Mouse (Mus musculus) hindbrain, postnatal 0 days (tissue): Measurements from ENCODE around the gene Exoc3l2. TPM values are rescaled to one million over a fixed set of nuclear protein-coding genes. Genes with fewer than 3 reads are reported as not detected.
A peak's percentile ranks its signal among the peaks of the same experiment; 100 is the strongest.

Source experiments
- ATAC-seq: fragments of 200-750 bp; cut with Nextera tagmentation; 2 replicates; pipeline ENCODE4 v1.8.0; 2017; ENCODE audit warnings: mild to moderate bottlenecking, moderate TSS enrichment, moderate library complexity
- DNase-seq: peaks from one replicate; pipeline ENCODE4 v3.0.0-alpha.2; 2015; ENCODE audit warnings: low spot score
- H3K27ac ChIP-seq: fragments of 300-500 bp; sonication (generic); 2 replicates; pipeline ENCODE4 v1.5.1; 2014; ENCODE audit warnings: mild to moderate bottlenecking
- H3K27me3 ChIP-seq: fragments of 300-500 bp; sonication (generic); 2 replicates; pipeline ENCODE4 v1.6.1; 2014; ENCODE audit warnings: low read length, mixed read lengths; ENCODE audit not compliant: insufficient read depth
- H3K36me3 ChIP-seq: fragments of 300-500 bp; sonication (generic); 2 replicates; pipeline ENCODE4 v1.6.1; 2014; ENCODE audit warnings: low read length, mixed read lengths; ENCODE audit not compliant: insufficient read depth
- H3K4me1 ChIP-seq: fragments of 300-500 bp; sonication (generic); 2 replicates; pipeline ENCODE4 v1.6.1; 2014; ENCODE audit warnings: antibody characterized with exemption, low read length, mixed read lengths; ENCODE audit not compliant: insufficient read depth
- H3K4me2 ChIP-seq: fragments of 300-500 bp; sonication (generic); 2 replicates; pipeline ENCODE4 v1.6.1; 2014; ENCODE audit warnings: low read depth, mild to moderate bottlenecking, low read length, moderate library complexity, mixed read lengths
- H3K4me3 ChIP-seq: fragments of 300-500 bp; sonication (generic); 2 replicates; pipeline ENCODE4 v1.5.1; 2014; ENCODE audit warnings: low read length
- H3K9ac ChIP-seq: fragments of 300-500 bp; sonication (generic); replicated peaks from 2 replicates; pipeline ENCODE4 v1.6.1; 2014; ENCODE audit warnings: mild to moderate bottlenecking, low read length, moderate library complexity, mixed read lengths
- H3K9me3 ChIP-seq: fragments of 300-500 bp; sonication (generic); 2 replicates; pipeline ENCODE4 v1.6.1; 2016; ENCODE audit warnings: low read length, mixed read lengths
- CTCF ChIP-seq: IDR thresholded peaks from 2 replicates; pipeline ENCODE4 v1.5.1; 2016; ENCODE audit warnings: antibody characterized with exemption, control low read depth, low read depth
- WGBS: fragments of 180-500 bp; shearing (Covaris S2); extraction: QIAGEN DNeasy Blood & Tissue Kit; methylation state at CpG from one replicate; pipeline ENCODE4 v1.1.7; 2014; 5-methylcytosine and 5-hydroxymethylcytosine counted together
- polyA plus RNA-seq: library from polyadenylated mRNA; unstranded; fragments of >200 nt; fragmentation: Nextera tagmentation; extraction: Ambion mirVana; gene quantifications from 2 replicates; pipeline ENCODE4 v1.2.1, GENCODE M21; 2015
- total RNA-seq: library from RNA; depleted of rRNA; stranded (reverse); fragments of >200 nt; gene quantifications from 2 replicates; pipeline ENCODE4 v1.2.3, GENCODE M21; 2014

Exoc3l2 gene
- total and polyA plus RNA-seq, 2 experiments from 2014 or later, result 1.3 to 2.3 TPM

GRCm38 (mm10) chr7:19477624-19478384 lies 14.7 kb downstream of the Exoc3l2 start:
- Histone ChIP-seq H3K27ac (no peak overlapping the region), H3K4me2 (no peak overlapping the region), H3K4me3 (no peak overlapping the region), H3K9ac (no peak overlapping the region), H3K36me3 (no peaks in the 10 kb centered on the region), H3K4me1 (no peaks in the 10 kb centered on the region), H3K9me3 (no peaks in the 10 kb centered on the region), H3K27me3 (no peaks in the 10 kb centered on the region)
- TF ChIP-seq CTCF, result no peak
- no peak for ATAC-seq
- no peak for DNase-seq
- 33% methylated on average over 14 of the region's 14 CpGs for WGBS

GRCm38 (mm10) chr7:19483281-19483680 lies 20.1 kb downstream of the Exoc3l2 start:
- ATAC-seq (no peak), DNase-seq (no peak)
- H3K27ac ChIP-seq, result no peak overlapping the region
- H3K9ac ChIP-seq, result no peak overlapping the region
- H3K36me3 ChIP-seq, result no peaks in the 10 kb centered on the region
- H3K4me3 ChIP-seq, result no peak overlapping the region
- peaks cover 8% of the 10 kb centered on the region; the same call in 1 of the 2 replicates for H3K27me3 ChIP-seq
- no peak overlapping the region for H3K4me2 ChIP-seq
- 83% methylated on average over 8 of the region's 8 CpGs for WGBS
- no peak for TF ChIP-seq CTCF
- no peaks in the 10 kb centered on the region for H3K4me1 ChIP-seq
- no peaks in the 10 kb centered on the region for H3K9me3 ChIP-seq

DNA sequence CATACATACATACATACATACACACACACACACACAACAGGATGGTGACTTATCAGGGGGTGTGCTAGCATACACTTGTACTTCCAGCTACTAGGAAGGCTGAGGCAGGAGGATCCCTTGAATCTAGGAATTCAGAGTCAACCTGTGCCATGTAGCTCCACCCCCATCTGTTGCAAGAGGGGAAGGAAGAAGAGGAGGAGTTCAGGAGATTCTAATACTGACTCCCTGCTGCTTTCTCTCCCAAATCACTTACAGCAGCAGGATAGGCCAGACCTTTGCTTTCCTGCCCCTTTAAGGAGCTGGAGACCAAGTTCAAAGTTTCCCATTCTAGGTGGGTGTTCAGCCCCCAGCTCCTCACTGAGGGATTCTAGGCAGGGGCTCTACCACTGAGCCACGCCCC lies 22.4 kb downstream of the Exoc3l2 start:
- TF ChIP-seq CTCF, result no peak

DNA sequence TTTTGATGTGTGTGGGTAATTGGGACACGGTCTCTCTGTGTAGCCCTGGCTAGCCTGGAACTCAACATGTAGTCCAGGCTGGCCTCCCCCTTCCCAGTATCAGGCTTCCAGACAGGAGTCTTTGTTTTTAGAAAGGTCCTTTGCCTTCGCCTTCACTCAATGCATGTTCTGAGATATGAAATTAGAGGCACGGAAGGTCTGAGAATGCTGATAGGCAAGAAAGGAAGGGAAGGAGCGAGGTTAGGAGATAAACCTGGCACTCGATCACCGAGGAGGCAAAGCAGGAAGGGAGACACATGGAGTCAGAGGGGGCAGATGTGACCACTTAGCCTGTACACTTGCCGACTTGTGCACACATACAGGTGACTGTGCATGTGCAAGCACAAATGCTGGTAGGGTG lies 23.4 kb downstream of the Exoc3l2 start:
- Histone ChIP-seq H3K27me3 (peaks cover 29% of the 10 kb centered on the region), H3K4me2 (no peak overlapping the region), H3K4me3 (no peak overlapping the region), H3K36me3 (no peaks in the 10 kb centered on the region), H3K27ac (no peak overlapping the region), H3K9ac (no peak overlapping the region), H3K4me1 (no peaks in the 10 kb centered on the region), H3K9me3 (no peaks in the 10 kb centered on the region)
- TF ChIP-seq CTCF, result no peak
- ATAC-seq (no peak), DNase-seq (no peak)
- 89% methylated on average over 7 of the region's 7 CpGs for WGBS

More for the DNA sequence above, 22.4 kb downstream of the Exoc3l2 start:
- no peak for ATAC-seq
- Histone ChIP-seq H3K36me3 (no peaks in the 10 kb centered on the region), H3K9me3 (no peaks in the 10 kb centered on the region), H3K4me3 (no peak overlapping the region), H3K4me2 (no peak overlapping the region), H3K27ac (no peak overlapping the region), H3K27me3 (peaks cover 19% of the 10 kb centered on the region), H3K9ac (no peak overlapping the region), H3K4me1 (no peaks in the 10 kb centered on the region)
- WGBS, result 94% methylated on average over 1 of the region's 1 CpGs
- no peak for DNase-seq

DNA sequence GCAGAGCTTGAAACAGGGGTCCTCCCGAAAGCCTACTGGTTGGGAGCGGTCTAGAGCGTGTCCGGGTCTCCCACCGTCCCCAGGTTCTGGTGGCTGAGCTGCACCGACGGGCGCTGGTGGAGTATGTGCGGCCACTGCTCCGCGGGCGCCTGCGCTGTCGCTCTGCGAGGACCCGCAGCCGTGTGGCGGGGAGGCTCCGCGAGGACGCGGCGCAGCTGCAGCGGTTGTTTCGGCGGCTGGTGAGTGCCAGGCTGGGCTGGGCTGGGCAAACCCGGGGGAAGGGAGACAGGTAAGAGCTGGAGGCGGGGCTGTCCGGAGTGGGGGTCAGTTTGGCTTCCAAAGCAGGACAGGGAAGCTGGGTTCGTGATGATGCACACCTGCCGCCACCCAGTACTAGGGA lies 26.4 kb downstream of the Exoc3l2 start:
- TF ChIP-seq CTCF, result no peak
- H3K27ac ChIP-seq, result no peak overlapping the region
- DNase-seq (peak; percentile 34), ATAC-seq (peak; percentile 74)
- no peaks in the 10 kb centered on the region for H3K9me3 ChIP-seq
- 6% methylated on average over 31 of the region's 31 CpGs for WGBS
- peak overlapping the region; percentile 32 for H3K4me3 ChIP-seq
- H3K27me3 ChIP-seq, result peaks cover 31% of the 10 kb centered on the region
- peak overlapping the region; percentile 53 for H3K4me2 ChIP-seq
- no peaks in the 10 kb centered on the region for H3K4me1 ChIP-seq
- peak overlapping the region; percentile 24; the same call in 1 of the 2 replicates for H3K9ac ChIP-seq
- no peaks in the 10 kb centered on the region for H3K36me3 ChIP-seq

DNA sequence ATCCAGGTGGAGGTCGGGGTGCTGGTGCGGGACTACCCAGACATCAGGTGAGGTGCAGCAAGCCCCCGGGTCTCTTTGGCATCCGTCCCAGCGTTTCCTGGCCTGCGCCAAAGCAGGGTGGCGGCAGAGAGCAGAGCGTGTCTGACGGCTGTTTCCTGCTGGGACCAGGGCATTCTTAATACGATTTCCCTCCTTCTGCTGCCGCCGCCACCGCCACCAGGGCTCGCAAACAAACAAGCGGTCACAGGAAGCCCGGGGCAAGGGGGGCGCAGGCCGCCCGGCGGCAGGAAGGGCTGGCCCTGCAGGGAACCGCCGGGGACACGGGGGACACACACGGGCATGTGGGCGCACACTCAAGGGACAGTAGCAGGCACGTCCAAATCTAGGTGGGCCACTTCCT lies 28.6 kb downstream of the Exoc3l2 start:
- peaks cover 31% of the 10 kb centered on the region for H3K27me3 ChIP-seq
- peak overlapping the region; percentile 27 for H3K4me2 ChIP-seq
- H3K36me3 ChIP-seq, result no peaks in the 10 kb centered on the region
- H3K27ac ChIP-seq, result no peak overlapping the region
- H3K9ac ChIP-seq, result no peak overlapping the region
- 0 out of 2 replicates have a peak overlapping the region, but pooled peaks have one; percentile 8 for H3K4me3 ChIP-seq
- ATAC-seq (no peak), DNase-seq (peak; percentile 21)
- no peaks in the 10 kb centered on the region for H3K4me1 ChIP-seq
- peak; percentile 50 for TF ChIP-seq CTCF
- H3K9me3 ChIP-seq, result no peaks in the 10 kb centered on the region
- under 1% methylated on average over 26 of the region's 26 CpGs for WGBS
